Mouse (Mus musculus) liver, embryonic 14.5 days (tissue): Measurements from ENCODE around the gene Chst11.

ENCODE experiments used
- CTCF ChIP-seq: IDR thresholded peaks from 2 replicates; pipeline ENCODE4 v1.5.1; 2016; ENCODE audit warnings: antibody characterized with exemption, low read depth, control low read depth
- EP300 ChIP-seq: IDR thresholded peaks from 2 replicates; pipeline ENCODE4 v1.6.1; 2016; ENCODE audit warnings: antibody characterized with exemption, low read depth

DNA sequence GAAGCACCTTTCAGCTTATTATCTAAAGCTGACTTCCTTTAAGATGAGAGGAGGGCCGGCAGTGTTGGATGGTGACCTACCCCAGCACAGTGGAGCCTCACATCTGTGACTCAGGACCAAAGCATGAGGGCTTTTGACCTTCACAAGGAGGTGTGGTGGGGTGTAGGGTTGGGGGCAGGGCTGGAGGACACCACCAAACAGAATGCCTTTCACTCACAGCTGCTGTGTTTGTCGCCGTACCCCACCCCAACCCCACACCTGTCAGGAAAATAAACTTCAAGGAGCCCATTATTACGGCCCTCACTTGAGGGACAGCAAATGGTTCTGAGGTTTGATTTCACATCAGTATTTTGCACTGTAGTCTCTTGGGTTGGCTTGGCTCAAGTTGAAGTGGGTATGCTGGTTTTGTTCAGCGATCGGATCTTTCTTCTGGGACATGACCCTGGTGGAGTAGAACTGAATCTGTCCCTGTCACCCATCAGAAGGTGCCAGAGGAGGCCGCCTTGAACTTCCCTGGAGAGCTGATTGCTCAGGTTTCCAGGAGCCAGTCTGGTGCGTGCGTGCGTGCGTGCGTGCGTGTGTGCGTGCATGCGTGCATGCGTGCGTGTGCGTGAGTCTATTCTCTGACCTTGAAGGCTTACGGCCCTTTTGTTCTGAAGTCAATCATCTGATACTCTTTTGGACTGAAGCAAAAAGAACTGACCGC is 51.2 kb downstream of the Chst11 start:
- TF ChIP-seq CTCF (no peak), EP300 (no peak)
